Mouse (Mus musculus) liver, adult (tissue): ENCODE results near the gene Sfmbt2.

ENCODE experiments used
- GATA4 ChIP-seq: IDR thresholded peaks from 2 replicates; pipeline ENCODE4 v1.6.1; 2014; ENCODE audit warnings: mild to moderate bottlenecking, low read length; ENCODE audit not compliant: insufficient replicate concordance

Sfmbt2 gene

GRCm38 (mm10) chr2:10370687-10371458 is 563 bp downstream of the Sfmbt2 start:
- no peak for TF ChIP-seq GATA4

GRCm38 (mm10) chr2:10371459-10371817 is 1.1 kb downstream of the Sfmbt2 start:
- no peak for TF ChIP-seq GATA4

DNA sequence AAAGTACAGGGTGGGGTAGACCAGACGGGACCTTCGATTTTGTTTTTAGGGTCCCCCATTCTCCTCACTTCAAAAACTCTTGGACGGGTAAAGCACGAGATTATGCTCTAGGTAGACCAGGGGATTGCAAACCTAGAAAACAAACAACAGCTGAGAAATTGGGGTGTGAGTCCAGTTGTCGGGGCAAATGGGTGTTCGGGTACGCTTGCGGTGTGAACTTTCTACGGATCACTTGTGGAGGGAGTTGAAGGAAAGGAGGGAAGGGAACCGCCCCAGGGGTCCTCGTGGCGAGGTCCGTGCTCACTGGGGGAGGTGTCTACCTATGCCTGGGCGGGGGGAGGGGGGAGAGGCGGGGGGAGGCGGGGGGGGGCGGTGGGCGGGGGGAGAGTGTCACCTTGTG is 1.6 kb downstream of the Sfmbt2 start:
- no peak for TF ChIP-seq GATA4

- TF ChIP-seq GATA4, result no peak
Observed at GRCm38 (mm10) chr2:10372321-10372723, 2.0 kb downstream of the Sfmbt2 start.

GRCm38 (mm10) chr2:10372776-10373507 is 2.6 kb downstream of the Sfmbt2 start:
- TF ChIP-seq GATA4, result no peak

- TF ChIP-seq GATA4, result no peak
Observed at GRCm38 (mm10) chr2:10373508-10374206, 3.3 kb downstream of the Sfmbt2 start.

GRCm38 (mm10) chr2:10374207-10375023 is 4.1 kb downstream of the Sfmbt2 start:
- no peak for TF ChIP-seq GATA4

DNA sequence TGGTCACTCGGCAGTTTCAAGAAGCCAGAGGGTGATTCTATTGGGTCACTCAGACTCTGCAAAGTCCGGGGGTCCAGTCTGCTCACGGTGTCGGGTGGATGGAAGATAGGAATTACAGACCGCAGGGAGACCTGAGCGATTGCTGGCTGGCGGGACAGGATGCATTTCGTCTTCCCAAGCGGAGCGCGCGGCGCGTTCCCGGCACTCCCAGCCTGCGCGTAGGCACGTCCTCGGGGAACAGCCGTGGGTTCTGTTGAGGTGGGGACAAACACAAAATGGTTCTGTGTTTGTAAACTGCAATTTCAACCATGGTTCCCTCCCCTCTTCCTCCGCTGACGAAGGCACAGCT is 4.7 kb downstream of the Sfmbt2 start:
- no peak for TF ChIP-seq GATA4

GRCm38 (mm10) chr2:10389988-10390387 is 19.7 kb downstream of the Sfmbt2 start:
- no peak for TF ChIP-seq GATA4

DNA sequence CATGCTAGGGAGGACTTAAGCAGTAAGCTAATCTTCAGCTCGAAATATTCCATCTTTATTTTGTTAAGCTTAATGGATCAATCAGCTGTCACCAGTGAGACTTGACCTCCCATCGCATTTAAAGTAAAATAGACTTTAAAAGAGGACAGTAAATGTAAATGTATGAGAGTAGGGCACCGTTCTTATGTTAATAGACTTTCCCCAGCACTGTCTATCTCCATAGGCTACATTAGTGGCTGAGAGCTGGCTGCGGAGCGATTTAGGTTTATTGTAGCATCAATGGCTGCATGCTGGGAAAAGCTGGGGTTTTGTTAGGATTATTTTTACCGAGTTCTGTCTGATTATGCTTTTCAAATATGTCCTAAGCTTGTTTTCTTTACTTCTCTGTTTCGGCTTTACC is 20.5 kb downstream of the Sfmbt2 start:
- no peak for TF ChIP-seq GATA4

DNA sequence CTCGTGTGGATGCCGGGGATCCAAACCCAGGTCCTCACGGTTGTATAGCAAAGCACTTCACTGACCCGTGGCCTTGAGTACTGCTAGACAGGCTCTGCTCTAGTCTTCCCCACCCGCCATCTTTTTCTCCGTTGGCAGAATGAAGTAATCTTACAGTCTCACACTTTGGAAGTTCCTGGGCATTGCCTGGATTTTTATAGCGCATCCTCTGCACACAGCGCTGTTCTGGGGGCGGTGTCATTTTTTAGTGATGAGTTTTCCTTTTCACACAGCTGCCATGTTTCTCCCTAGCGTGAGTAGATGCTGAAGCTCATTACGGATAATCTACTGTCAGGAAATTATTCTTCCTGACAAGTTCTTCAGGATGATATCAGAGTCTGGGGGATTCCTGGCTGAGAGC is 24.8 kb downstream of the Sfmbt2 start:
- TF ChIP-seq GATA4, result no peak

GRCm38 (mm10) chr2:10397790-10398189 is 27.5 kb downstream of the Sfmbt2 start:
- no peak for TF ChIP-seq GATA4

- TF ChIP-seq GATA4, result no peak
Observed at GRCm38 (mm10) chr2:10406151-10406550, 35.8 kb downstream of the Sfmbt2 start.

GRCm38 (mm10) chr2:10409422-10409821 is 39.1 kb downstream of the Sfmbt2 start:
- TF ChIP-seq GATA4, result no peak

DNA sequence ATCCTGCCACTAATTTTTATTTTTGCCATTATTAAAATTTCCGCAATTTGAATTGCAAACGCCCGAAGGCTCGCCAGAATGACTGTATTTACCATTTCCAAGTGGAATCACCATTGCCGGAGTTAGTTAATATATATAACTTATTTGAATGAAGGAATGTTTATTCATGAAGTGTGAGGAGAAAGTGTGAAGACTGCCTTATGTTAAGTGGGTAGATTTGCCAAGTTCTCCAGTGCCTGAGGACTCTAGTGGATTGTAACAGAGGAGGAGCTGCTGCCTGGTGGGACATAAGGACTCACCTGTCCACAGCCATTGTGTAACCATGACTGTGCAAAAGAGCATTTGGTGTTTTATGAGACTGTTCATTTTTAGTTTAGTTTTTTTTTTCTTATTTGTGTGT is 39.8 kb downstream of the Sfmbt2 start:
- TF ChIP-seq GATA4, result no peak

DNA sequence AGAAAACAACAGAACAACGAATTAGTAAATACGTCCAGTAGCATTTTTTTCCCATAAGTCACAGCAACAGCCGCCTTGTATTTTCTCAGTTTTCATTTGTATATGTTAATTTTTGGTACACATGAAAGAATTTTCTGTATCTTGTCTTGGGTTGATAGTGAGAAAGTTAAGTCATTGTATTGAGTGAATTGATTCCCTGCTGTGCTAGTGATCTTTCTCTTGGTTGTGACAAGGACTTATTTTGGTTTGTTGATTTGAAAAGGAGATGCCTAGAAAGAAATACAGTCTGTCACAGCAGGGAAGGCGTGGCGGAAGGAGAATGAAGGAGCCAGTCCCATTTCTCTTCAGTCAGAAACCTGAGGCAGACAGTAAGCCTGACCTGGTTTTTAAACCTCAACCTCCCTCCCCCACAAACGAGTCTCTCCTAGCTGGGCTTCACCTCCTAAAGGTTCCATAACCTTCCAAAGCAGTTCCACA is 50.7 kb downstream of the Sfmbt2 start:
- no peak for TF ChIP-seq GATA4

DNA sequence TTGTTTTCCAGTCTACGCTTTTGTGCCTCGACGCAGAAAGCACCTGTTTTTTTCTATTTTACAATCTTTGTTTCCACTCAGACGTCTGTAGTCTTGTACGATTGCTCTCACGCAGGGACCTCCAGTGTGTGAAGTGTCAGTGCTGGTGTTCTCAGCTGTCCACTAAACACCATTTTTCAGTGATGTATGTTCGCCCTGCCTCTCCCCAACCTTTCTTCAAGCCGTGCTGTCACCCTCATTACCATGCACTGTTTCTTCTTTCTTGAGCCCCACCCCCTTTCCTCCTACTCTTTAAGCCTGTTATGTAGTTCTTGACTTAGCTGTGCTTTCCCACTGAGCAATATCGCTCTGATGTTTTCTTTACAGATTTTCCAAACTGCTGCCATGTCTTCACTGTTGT is 67.0 kb downstream of the Sfmbt2 start:
- TF ChIP-seq GATA4, result no peak
